Mouse (Mus musculus) lung, postnatal 25 days (tissue): ENCODE results near the gene Myrip.

Source experiments
- DNase-seq: peaks from one replicate; pipeline ENCODE4 v3.0.0; 2022; ENCODE audit warnings: low spot score

Myrip gene

DNA sequence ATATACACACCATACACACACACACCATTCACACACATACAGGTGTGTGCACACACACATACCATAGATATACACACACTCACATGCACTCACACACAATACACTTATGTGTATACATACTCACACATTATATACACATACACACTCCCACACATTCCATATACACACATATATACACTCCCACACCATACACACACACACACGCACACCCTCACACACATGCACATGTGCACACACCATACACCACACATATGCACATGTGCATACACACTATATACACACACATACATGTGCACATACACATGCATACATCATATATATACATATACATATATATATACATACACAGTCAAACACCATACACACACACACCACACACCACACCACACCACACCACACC, 169.1 kb downstream of the Myrip start:
- DNase-seq, result no peak

DNA sequence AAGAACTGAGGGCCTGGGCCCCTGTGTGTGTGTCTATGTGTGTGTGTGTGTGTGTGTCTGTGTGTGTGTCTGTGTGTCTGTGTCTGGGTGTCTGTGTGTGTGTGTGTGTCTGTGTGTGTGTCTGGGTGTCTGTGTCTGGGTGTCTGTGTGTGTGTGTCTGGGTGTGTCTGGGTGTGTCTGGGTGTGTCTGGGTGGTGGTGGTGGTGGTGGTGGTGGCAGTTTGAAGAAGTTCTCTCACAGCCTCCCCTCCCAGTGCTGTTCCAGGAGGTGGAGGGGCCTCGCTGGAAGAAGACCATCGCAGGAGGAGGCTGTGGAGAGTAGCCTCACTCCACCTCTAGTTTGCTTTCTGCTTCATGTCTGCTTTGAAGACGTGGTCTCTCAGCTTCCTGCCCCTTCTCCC, 180.3 kb downstream of the Myrip start:
- DNase-seq, result no peak

DNA sequence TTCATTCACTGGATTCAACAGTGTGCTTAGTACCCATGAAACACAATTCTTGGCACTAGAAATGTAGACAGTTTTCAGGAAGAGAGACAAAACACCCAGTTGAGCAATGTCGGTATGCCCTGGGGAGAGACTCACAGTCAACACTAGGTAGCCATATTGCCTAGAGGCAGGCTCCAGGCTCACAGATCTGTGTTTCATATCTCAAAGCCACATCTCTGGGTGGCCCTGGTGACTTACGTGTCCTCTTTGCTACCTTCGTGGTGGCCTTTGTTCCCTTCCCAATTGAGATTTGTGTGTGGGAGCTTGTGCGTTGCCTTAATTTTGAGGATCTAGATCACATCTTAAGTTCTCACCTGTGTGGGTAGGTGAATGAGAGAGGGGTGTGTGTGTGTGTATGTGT, 181.1 kb downstream of the Myrip start:
- DNase-seq, result no peak

DNA sequence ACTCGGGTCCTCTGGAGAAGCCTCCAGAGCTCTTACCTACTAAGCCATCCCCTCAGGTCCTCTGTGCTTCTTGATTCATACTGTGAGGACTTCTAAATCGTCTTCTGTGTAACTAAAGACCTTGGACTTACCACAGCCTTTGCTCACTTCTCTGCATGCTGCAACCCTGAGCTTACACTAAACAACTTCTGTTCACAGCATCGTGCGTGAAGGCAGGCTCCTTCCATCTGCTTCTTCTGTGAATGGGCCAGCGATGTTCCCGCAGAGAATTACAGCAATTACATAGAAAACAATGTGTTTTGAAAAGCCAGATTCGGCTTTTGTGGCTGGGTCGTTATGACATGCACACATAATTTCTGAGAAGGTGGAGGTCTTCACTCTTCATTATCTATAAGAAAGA, 181.8 kb downstream of the Myrip start:
- no peak for DNase-seq

DNA sequence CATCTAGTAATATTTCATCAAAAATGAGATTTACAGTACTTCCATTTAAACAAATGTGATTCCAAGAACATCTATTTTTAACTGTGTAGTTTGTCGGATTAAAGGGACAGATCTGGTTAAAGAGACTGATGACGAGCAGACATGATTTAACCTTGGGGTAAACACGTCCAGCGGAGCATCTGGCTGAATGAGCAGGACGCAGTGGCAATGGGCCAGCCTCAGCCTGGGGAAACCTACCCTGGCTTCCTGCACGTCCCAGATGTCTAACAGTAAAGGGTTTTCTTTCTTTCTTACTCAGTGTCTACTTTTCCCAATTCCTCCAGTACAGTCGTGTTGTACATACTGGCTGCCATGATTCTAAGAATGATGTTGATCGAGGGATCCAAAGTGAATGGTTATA, 185.8 kb downstream of the Myrip start:
- DNase-seq, result no peak

DNA sequence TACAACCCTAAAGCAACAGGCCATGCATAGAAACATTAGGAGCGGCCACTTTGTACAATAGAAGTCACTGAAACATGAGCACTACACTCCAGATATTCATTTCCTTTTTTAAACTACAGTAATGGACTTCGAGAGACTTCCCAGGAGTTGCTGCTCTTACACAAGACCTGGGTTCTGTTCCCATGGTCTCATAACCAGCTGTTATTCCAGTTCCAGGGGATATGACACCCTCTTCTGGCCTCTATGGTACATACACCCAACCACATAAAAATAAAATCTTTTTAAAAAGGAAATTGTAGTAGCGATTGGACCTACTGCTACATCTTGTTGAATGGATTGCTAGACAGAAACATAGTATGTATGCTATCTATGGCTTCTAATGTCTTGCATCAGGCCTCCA, 190.2 kb downstream of the Myrip start:
- no peak for DNase-seq

DNA sequence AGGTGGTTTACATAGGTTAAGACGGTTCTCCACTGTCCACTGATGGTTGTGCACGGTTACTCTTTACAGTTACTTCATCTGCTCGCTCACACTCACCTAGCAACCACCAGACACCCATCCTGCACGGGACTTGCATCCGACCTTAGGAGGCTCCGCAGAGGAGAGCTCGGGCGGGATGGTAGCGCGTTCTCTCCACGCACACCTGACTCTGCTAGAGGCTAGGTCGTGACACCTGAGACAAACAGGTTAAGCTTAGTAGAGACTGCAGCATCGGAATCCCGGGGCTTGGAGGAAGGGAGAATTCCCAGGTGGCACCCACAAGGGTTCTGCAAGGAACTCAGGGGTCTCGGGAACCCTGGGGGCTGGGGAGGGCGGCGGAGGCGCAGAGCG, 190.7 kb downstream of the Myrip start, which contains the start of gene Eif1b:
Eif1b (plus strand) TSS at position 223 of the 390 bp plus-strand sequence.
- DNase-seq, result peak; percentile 10

DNA sequence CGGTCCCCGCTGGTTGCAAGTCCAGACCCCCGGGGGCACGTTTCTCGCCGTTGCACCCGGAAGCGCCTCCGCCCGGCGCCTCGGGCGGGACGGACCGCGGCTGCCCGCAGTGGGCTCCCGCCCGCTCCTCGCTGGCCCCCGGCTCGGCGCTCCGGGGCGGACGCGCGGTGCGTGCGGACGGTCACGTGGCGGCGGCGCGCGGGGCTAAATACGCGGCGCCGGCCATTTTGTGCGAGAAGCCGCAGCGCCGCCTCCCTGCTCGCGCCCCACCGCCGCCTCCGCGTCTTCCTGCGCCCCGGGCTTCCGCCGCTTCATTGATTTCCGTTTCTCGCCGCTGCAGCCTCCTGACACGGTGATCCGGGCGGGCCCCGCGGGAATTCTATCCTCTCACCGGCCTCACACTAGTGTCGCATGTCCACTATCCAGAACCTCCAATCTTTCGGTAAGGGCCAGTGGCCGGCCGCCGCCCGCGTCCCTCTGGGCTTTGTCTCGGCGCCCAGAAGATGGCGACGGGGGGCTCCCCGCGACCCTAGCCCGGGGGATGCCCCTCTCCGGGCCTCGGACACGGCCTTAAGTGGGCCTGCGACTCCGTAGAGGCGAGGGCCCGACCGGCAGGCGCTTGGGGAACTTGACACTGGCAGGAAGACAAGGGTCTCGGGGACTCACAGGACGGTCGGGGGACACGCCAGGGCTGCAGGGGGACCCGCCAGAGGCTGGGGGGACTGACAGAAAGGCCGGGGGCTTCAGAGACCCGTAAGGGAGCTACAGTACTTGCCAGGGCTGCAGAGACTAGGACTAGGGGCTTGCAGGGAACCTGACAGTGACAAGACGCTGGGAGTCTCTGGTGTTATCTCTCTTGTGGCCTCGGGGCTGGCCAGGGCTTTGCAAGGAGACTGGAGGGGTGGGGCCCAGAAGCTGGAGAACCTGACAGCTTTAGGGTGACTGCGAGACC, 191.4 kb downstream of the Myrip start:
- peak; percentile 73 for DNase-seq

DNA sequence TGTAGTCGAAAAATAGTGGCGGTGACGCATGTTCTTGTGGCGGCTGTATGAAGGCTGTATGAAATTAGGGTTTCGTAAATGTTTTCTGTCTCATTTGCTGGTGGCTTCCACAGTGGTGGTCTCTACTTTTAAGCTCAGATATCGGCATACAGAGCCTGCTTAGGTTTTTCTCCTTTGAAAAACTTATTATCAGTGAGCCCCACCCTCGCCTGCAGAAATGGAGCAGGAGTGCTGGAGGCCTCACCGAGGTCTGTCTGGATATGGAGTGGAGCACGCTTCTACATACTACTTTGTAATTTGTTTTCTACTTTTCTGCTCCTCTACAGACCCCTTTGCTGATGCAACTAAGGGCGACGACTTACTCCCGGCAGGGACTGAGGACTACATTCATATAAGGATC, 192.5 kb downstream of the Myrip start:
- no peak for DNase-seq

DNA sequence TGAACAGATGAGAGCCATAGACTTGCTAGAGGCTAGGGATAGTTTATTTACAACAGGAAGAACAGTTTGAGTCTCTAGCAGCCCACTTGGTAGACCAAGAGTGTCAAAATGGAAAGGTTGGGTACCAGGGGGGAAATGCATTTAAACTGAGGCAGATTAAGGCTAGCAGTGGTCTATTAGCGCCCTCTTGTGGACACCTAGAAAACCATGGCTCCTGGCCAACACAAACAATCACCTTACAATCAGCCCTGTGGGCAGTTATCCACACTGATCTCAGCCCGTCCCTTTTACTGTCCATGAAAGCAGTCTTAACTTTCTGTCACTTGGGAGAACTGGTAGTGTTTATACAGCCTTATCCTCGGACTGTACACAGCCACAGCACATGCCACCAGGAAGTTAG, 195.4 kb downstream of the Myrip start:
- DNase-seq, result peak; percentile 76

DNA sequence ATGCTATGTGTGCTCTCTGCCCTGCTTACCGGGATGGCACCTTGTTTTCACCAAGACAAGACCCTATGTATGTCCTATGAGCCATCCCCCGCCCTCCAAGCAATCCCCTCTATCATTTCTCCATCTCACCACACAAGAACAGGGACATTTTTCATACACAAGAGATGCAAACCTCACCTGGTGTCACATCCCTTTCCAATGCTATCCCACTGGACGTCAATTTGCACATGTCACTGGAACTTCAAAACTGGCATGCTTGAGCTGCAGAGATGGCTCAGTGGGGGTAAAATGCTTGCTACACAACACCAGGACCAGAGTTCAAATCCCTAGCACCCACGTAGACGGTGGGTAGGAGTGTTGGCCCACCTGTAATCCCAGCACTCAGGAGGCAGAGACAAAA, 196.7 kb downstream of the Myrip start:
- no peak for DNase-seq

DNA sequence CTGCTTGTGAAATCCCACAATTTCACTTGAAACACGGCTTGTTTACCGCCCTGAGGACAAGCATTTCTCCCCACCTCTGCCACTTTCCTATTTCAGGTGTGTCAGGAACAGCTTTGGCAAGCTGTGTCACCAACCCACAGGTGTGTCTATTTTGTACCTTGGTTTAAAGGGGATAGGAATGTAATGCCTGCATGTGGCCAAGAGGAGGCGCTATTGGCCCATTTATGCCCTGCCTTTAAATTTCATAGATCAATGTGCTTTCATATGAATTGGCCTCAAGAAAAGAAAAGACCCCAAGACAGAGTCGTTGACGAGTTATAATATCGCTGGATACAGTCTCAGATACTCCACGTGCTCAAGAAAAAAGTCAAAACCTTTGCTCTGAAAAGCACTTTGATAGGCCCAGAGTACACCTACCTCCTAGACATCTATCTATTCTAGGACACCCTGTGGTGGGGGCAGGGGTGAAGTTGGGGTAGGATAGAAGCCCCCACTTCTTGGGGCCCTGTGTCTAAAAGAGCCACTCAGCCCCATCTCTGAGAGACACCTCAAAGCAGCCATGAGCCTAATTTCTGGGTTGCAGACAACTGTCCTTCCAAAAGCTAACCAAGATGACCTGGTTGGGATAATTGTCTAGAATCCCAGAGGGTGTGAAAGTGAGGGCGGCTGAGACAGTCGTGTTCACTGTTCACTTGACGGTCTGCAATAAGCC, 200.0 kb downstream of the Myrip start:
- DNase-seq, result no peak

DNA sequence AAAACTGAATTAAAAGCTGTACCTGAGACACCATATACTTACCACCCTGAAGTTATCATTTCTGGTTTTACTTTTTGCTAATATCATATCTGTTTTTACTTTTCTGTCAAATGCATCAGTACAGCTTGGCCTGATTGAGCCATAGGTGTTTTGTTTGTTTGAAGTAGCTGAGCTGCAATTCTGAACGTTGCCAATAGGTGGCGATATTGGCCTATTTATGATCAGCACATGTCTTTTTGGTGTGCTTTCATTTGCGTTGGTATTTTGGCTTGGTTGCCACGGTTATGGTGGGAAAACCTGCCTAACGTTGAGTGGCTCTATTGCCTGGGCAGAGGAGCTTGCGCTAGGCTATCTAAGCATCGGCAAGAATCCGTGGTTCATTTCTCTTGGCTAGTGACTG, 200.7 kb downstream of the Myrip start:
- peak; percentile 72 for DNase-seq

DNA sequence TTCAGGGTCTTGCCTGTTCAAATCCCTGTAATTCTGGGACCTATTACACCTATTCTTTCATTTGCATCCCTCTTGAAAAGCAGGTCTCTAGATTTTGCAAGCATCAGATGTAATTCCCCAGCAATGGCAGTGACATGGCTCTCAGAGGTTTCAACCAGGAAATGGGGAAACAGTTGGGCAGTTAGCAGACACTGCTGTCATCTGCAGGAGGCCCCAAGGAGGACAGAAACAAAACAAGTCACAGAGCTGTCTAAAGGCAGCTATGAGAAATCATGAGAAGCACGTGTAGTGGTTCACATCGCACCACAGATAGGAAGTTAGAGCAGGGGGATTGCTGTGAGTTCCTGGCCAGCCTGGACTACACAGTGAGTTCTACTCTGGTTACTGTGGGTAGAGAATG, 203.1 kb downstream of the Myrip start:
- no peak for DNase-seq

DNA sequence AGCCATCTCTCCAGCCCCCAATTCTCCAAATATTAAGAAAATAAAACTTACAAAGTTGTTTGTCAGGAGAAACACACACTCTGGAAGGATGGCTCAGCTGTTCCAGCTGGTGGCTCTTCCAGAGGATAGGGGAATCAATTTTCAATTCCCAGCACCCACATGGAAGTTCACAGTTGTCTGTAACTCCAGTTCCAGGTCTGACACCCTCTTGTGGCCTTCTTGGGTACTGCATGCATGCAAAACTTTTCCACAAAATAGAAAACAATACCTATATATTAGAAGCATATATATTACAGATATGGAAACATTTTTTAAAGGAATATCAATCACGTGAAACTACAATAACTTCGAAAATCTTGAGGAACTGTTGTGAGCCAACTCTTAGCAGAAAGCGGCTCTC, 210.5 kb downstream of the Myrip start:
- no peak for DNase-seq

DNA sequence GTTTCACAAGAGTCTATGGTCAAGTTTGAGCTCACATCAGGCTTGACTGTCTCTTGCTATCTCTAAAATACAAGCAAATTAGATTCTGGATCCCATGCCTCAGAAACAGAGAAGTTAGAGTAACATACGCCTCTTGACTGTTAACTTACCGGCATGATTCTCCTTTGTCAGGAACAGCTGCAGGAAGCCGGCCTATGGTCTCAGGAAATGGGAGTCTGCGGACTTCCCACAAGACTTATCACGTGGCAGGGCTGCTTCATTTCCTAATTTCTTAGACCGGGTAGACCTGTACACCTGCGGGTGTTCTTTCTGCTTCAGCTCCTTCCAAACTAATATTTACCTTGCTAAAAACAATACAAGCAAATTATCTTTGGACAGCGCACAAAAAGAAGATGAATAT, 215.4 kb downstream of the Myrip start:
- DNase-seq, result no peak

DNA sequence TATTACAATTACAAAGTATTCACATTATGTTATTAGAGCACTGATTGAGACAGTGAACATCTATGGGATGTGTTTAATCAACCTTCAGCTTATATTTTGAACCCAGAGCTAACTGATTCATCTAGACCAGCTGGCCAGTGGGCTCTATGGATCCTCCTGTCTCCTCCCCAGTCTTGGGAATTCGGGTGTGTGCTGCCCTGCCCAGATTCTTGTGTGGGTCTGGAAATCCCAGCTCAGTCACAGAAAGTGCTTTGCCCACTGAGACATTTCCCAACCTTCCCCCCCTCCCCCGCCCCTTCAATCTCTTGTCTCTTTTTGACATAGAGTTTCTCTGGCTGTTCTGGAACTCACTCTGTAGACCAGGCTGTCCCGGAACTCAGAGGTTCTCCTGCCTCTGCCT, 217.6 kb downstream of the Myrip start:
- DNase-seq, result no peak

DNA sequence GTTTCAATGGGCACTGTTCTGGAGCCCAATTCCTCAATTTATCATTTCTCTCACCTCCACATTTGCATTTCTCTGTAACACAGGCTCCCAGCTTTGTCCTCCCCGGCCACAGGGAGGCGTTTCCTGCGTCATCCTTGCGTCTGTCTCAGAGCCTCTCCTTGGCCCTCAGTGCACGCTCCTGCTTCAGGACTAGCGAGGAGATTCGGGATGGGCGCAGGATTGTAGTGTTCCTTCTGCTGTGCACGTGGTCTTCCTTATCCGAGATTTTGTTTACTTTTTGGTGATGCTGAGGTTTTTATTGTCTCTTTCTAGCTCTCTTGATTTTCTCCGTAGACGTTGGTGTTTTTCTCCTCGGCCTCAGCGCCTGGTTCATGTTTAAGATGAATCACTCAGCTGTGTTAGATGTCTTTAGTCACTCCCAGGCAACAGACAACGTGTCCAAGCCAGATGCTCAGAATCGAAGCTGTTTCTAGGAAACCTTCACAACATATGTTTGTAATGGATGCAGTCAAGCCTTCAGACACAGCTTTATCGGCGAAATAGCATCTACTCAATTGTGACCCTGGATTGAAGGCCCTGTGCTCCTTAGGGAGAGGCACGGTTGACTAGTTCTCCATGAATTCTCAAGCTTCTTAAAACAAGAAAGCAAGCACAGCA, 218.3 kb downstream of the Myrip start:
- DNase-seq, result no peak

DNA sequence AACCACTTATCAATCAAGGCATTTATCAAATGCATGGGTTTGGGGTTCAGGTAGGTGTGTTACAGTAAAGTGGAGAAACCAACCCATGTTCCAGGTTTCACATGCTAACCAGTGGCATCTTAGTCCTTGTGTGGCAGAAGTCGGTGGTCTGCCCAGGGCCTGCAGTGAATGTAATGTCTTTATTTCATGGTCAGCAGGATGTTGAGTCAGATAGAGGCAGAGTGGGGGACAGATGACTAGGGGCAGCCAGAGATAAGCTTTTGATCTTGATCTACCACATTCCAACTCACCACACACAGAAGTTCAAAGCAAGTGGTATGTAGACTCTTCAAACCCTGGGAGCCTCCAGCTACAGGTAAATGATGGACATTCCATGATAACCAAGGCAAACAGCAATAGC, 219.8 kb downstream of the Myrip start:
- DNase-seq, result no peak
